Mouse (Mus musculus): Measurements from ENCODE around the gene Slc2a6.

- TF ChIP-seq CTCF (IDR thresholded peaks at IDR 0.05; ENCODE audit: low read depth) (peak; percentile 58), EP300 (IDR thresholded peaks at IDR 0.05; ENCODE audit: low read depth) (no peak)
Observed at GRCm38 (mm10) chr2:27039286-27039685, 11.5 kb upstream of the Slc2a6 start.
